Comparison of ENCODE assay signal across 8 mouse cellular contexts in genomic region chr10:117377431-117378290, GRCm38 (mm10). TPM values are rescaled to one million over a fixed set of nuclear protein-coding genes. Genes with fewer than 3 reads are reported as not detected.
DNase-seq lines count a peak whose midpoint lies in the region; ATAC-seq lines count a peak whose summit lies in the region.

No protein-coding gene starts in this region.

- WGBS in lung, embryonic 16.5 days = 13% methylated on average over 16 of the region's 16 CpGs
- WGBS in embryonic facial prominence, embryonic 11.5 days = 19% methylated on average over 16 of the region's 16 CpGs
- WGBS in intestine, embryonic 16.5 days = 18% methylated on average over 16 of the region's 16 CpGs
- 20% methylated on average over 16 of the region's 16 CpGs for WGBS in neural tube, embryonic 14.5 days

- H3K27ac ChIP-seq in lung, embryonic 16.5 days (ENCODE audit: low read length) = no peak overlapping the region
- H3K27ac ChIP-seq in embryonic facial prominence, embryonic 11.5 days (replicated peaks; ENCODE audit: low read depth, low read length) = no peak overlapping the region
- H3K27ac ChIP-seq in intestine, embryonic 16.5 days (ENCODE audit: low read length) = no peak overlapping the region
- peak overlapping the region; percentile 96 for H3K27ac ChIP-seq in neural tube, embryonic 14.5 days (ENCODE audit: low read depth, low read length)

- peak overlapping the region; percentile 56 for H3K4me2 ChIP-seq in lung, embryonic 16.5 days (ENCODE audit: low read depth, low read length)
- H3K4me2 ChIP-seq in embryonic facial prominence, embryonic 11.5 days (ENCODE audit: low read depth, low read length) = peak overlapping the region; percentile 48
- H3K4me2 ChIP-seq in intestine, embryonic 16.5 days (ENCODE audit: low read depth, low read length) = peak overlapping the region; percentile 47
- H3K4me2 ChIP-seq in neural tube, embryonic 14.5 days (ENCODE audit: low read depth, low read length) = peak overlapping the region; percentile 67

- H3K4me1 ChIP-seq in lung, embryonic 16.5 days (replicated peaks; ENCODE audit: control insufficient read depth, insufficient read depth, low read length) = peaks cover 12% of the 10 kb centered on the region
- H3K4me1 ChIP-seq in embryonic facial prominence, embryonic 11.5 days (ENCODE audit: control insufficient read depth, insufficient read depth, low read length) = no peaks in the 10 kb centered on the region
- 0 out of 2 replicates have a peak, but pooled peaks cover 2% of the 10 kb centered on the region for H3K4me1 ChIP-seq in intestine, embryonic 16.5 days (ENCODE audit: control insufficient read depth, insufficient read depth, low read length)
- peaks cover 11% of the 10 kb centered on the region; the same call in 1 of the 2 replicates for H3K4me1 ChIP-seq in neural tube, embryonic 14.5 days (ENCODE audit: control insufficient read depth, insufficient read depth, low read length)

- DNase-seq in lung, postnatal 10 days = no peak
- peak; percentile 30 for DNase-seq in embryonic facial prominence, embryonic 11.5 days (ENCODE audit: low spot score)
- DNase-seq in gastrocnemius, adult 18-20 months (ENCODE audit: low spot score) = no peak
- no peak for DNase-seq in gastrocnemius, postnatal 36 days
- DNase-seq in layer of hippocampus, postnatal 25 days (ENCODE audit: extremely low spot score in 1 of 2, low spot score in 1 of 2) = no peak

- H3K27me3 ChIP-seq in lung, embryonic 16.5 days (ENCODE audit: control insufficient read depth, insufficient read depth, low read depth, low read length) = no peaks in the 10 kb centered on the region
- H3K27me3 ChIP-seq in embryonic facial prominence, embryonic 11.5 days (ENCODE audit: control insufficient read depth, insufficient read depth, low read length) = no peaks in the 10 kb centered on the region
- H3K27me3 ChIP-seq in intestine, embryonic 16.5 days (replicated peaks; ENCODE audit: control insufficient read depth, insufficient read depth, low read length) = no peaks in the 10 kb centered on the region
- no peaks in the 10 kb centered on the region; the same call in 1 of the 2 replicates for H3K27me3 ChIP-seq in neural tube, embryonic 14.5 days (ENCODE audit: control insufficient read depth, insufficient read depth, low read length)

- intact Hi-C loops in gastrocnemius, postnatal 36 days (cut with DNase I) = loop anchor here (5.0 kb wide), 1 partner anchor 55 kb away; no protein-coding TSS in a partner anchor

- H3K36me3 ChIP-seq in lung, embryonic 16.5 days (ENCODE audit: control insufficient read depth, insufficient read depth, low read length) = no peaks in the 10 kb centered on the region
- no peaks in the 10 kb centered on the region for H3K36me3 ChIP-seq in embryonic facial prominence, embryonic 11.5 days (replicated peaks; ENCODE audit: control insufficient read depth, insufficient read depth, low read depth, low read length)
- no peaks in the 10 kb centered on the region for H3K36me3 ChIP-seq in intestine, embryonic 16.5 days (ENCODE audit: control insufficient read depth, insufficient read depth, low read length)
- no peaks in the 10 kb centered on the region for H3K36me3 ChIP-seq in neural tube, embryonic 14.5 days (ENCODE audit: control insufficient read depth, insufficient read depth, low read length)

- no peaks in the 10 kb centered on the region for H3K9me3 ChIP-seq in lung, embryonic 16.5 days (ENCODE audit: control insufficient read depth, low read length)
- no peaks in the 10 kb centered on the region for H3K9me3 ChIP-seq in embryonic facial prominence, embryonic 11.5 days (replicated peaks; ENCODE audit: control insufficient read depth, low read length)
- no peaks in the 10 kb centered on the region for H3K9me3 ChIP-seq in intestine, embryonic 16.5 days (ENCODE audit: control insufficient read depth, low read length)
- no peaks in the 10 kb centered on the region for H3K9me3 ChIP-seq in neural tube, embryonic 14.5 days (ENCODE audit: control insufficient read depth, low read length)

- peak overlapping the region; percentile 79 for H3K4me3 ChIP-seq in lung, embryonic 16.5 days (ENCODE audit: low read length)
- peak overlapping the region; percentile 100 for H3K4me3 ChIP-seq in embryonic facial prominence, embryonic 11.5 days (ENCODE audit: low read depth, low read length)
- H3K4me3 ChIP-seq in intestine, embryonic 16.5 days (ENCODE audit: low read length) = peak overlapping the region; percentile 27
- peak overlapping the region; percentile 99 for H3K4me3 ChIP-seq in neural tube, embryonic 14.5 days (ENCODE audit: low read depth, low read length)

- peak overlapping the region; percentile 53 for H3K9ac ChIP-seq in lung, embryonic 16.5 days (ENCODE audit: low read length)
- H3K9ac ChIP-seq in embryonic facial prominence, embryonic 11.5 days (replicated peaks; ENCODE audit: low read length) = peak overlapping the region; percentile 52
- H3K9ac ChIP-seq in intestine, embryonic 16.5 days (ENCODE audit: low read depth, low read length) = peak overlapping the region; percentile 9; the same call in 1 of the 2 replicates
- H3K9ac ChIP-seq in neural tube, embryonic 14.5 days (replicated peaks; ENCODE audit: low read depth, low read length) = peak overlapping the region; percentile 100

- ATAC-seq in lung, embryonic 16.5 days (ENCODE audit: low read depth) = no peak
- no peak for ATAC-seq in embryonic facial prominence, embryonic 11.5 days (replicated peaks; ENCODE audit: insufficient number of reproducible peaks, low FRiP score, low TSS enrichment, low read depth)
- no peak for ATAC-seq in intestine, embryonic 16.5 days
- no peak for ATAC-seq in neural tube, embryonic 14.5 days (ENCODE audit: low read depth)

RNA-seq across cellular contexts. Expression of gene Cpsf6, which starts 2.2 kb away (rescaled TPM):
- 151 and 162 TPM in 2 replicates for polyA plus RNA-seq in lung, embryonic 16.5 days (2015; fragmentation: Nextera tagmentation; extraction: Ambion mirVana)
- polyA plus RNA-seq in embryonic facial prominence, embryonic 11.5 days (2014; fragmentation: Nextera tagmentation; extraction: Ambion mirVana) = 212 and 223 TPM in 2 replicates
- polyA plus RNA-seq in intestine, embryonic 16.5 days (2015; fragmentation: Nextera tagmentation; extraction: Ambion mirVana) = 105 and 110 TPM in 2 replicates
- 180 and 203 TPM in 2 replicates for polyA plus RNA-seq in neural tube, embryonic 14.5 days (2014; fragmentation: Nextera tagmentation; extraction: Ambion mirVana)
- 10 to 100 TPM; 18.1 to 22.0 TPM for total RNA-seq in gastrocnemius, adult 18-20 months (2021)
- 10 to 100 TPM; 18.9 to 20.3 TPM for total RNA-seq in gastrocnemius, postnatal 36 days (2021)
- total RNA-seq in layer of hippocampus, postnatal 25 days (2021) = 100 to 1,000 TPM; 103 to 115 TPM

Comparison
In these comparisons a context has a peak if more than half of its experiments do, and no peak if none do; other contexts are left out.
1. H3K4me3 ChIP-seq: peak in every context shown above with its lines; median percentile 100 in embryonic facial prominence, embryonic 11.5 days; 99 in neural tube, embryonic 14.5 days; 79 in lung, embryonic 16.5 days; 27 in intestine, embryonic 16.5 days.
2. H3K9ac ChIP-seq: peak in every context shown above with its lines; median percentile 100 in neural tube, embryonic 14.5 days; 53 in lung, embryonic 16.5 days; 52 in embryonic facial prominence, embryonic 11.5 days; 9 in intestine, embryonic 16.5 days.